Mouse (Mus musculus) forebrain, embryonic 11.5 days (tissue): ENCODE results near the gene Zbtb38. TPM values are rescaled to one million over a fixed set of nuclear protein-coding genes. Genes with fewer than 3 reads are reported as not detected.

Source experiments
- ATAC-seq: fragments of 200-750 bp; cut with Nextera tagmentation; replicated peaks from 2 replicates; pipeline ENCODE4 v1.8.0; 2017; ENCODE audit warnings: moderate TSS enrichment; ENCODE audit not compliant: low FRiP score
- DNase-seq: peaks from one replicate; pipeline ENCODE4 v3.0.0-alpha.2; 2017; ENCODE audit warnings: low spot score
- H3K27ac ChIP-seq: fragments of 300-500 bp; sonication (generic); 2 replicates; pipeline ENCODE4 v1.5.1; 2014; ENCODE audit warnings: low read depth, low read length
- H3K27me3 ChIP-seq: fragments of 300-500 bp; sonication (generic); 2 replicates; pipeline ENCODE4 v1.6.1; 2014; ENCODE audit warnings: mild to moderate bottlenecking, low read length, mixed read lengths; ENCODE audit not compliant: control insufficient read depth, insufficient read depth
- H3K36me3 ChIP-seq: fragments of 300-500 bp; sonication (generic); 2 replicates; pipeline ENCODE4 v1.6.1; 2014; ENCODE audit warnings: mild to moderate bottlenecking, low read length, moderate library complexity, mixed read lengths; ENCODE audit not compliant: control insufficient read depth, insufficient read depth
- H3K4me1 ChIP-seq: fragments of 300-500 bp; sonication (generic); replicated peaks from 2 replicates; pipeline ENCODE4 v1.6.1; 2014; ENCODE audit warnings: low read length, mixed read lengths; ENCODE audit not compliant: control insufficient read depth, insufficient read depth
- H3K4me2 ChIP-seq: fragments of 300-500 bp; sonication (generic); 2 replicates; pipeline ENCODE4 v1.6.1; 2014; ENCODE audit warnings: low read depth, mild to moderate bottlenecking, low read length, moderate library complexity, mixed read lengths; ENCODE audit not compliant: severe bottlenecking
- H3K4me3 ChIP-seq: fragments of 300-500 bp; sonication (generic); 2 replicates; pipeline ENCODE4 v1.5.1; 2014; ENCODE audit warnings: low read depth, low read length
- H3K9ac ChIP-seq: fragments of 300-500 bp; sonication (generic); 2 replicates; pipeline ENCODE4 v1.6.1; 2014; ENCODE audit warnings: low read length
- H3K9me3 ChIP-seq: fragments of 300-500 bp; sonication (generic); 2 replicates; pipeline ENCODE4 v1.6.1; 2016; ENCODE audit warnings: low read length, mixed read lengths; ENCODE audit not compliant: control insufficient read depth
- WGBS: fragments of 180-500 bp; shearing (Covaris S2); extraction: QIAGEN DNeasy Blood & Tissue Kit; methylation state at CpG from one replicate; pipeline ENCODE4 v1.1.7; 2014; 5-methylcytosine and 5-hydroxymethylcytosine counted together
- polyA plus RNA-seq: library from polyadenylated mRNA; unstranded; fragments of >200 nt; fragmentation: Nextera tagmentation; extraction: Ambion mirVana; gene quantifications from 2 replicates; pipeline ENCODE4 v1.2.1, GENCODE M21; 2014

Gene Zbtb38
- polyA plus RNA-seq, 1 experiment from 2014 or later: 10.5 TPM

- peak overlapping the region; percentile 51; the same call in 1 of the 2 replicates for H3K9ac ChIP-seq
- peak overlapping the region; percentile 9; the same call in 1 of the 2 replicates for H3K4me3 ChIP-seq
- no peaks in the 10 kb centered on the region for H3K9me3 ChIP-seq
- no peak for ATAC-seq
- no peak for DNase-seq
- H3K4me2 ChIP-seq: peak overlapping the region; percentile 42; the same call in 1 of the 2 replicates
- no peaks in the 10 kb centered on the region for H3K27me3 ChIP-seq
- H3K36me3 ChIP-seq: no peaks in the 10 kb centered on the region
- peaks cover 15% of the 10 kb centered on the region for H3K4me1 ChIP-seq
- peak overlapping the region; percentile 70; the same call in 1 of the 2 replicates for H3K27ac ChIP-seq
- 73% methylated on average over 19 of the region's 19 CpGs for WGBS
Measured at GRCm38 (mm10) chr9:96731039-96731895, 21.4 kb downstream of the Zbtb38 start.

GRCm38 (mm10) chr9:96730311-96730625 lies 22.4 kb downstream of the Zbtb38 start:
- H3K9me3 ChIP-seq: no peaks in the 10 kb centered on the region
- no peak overlapping the region for H3K4me3 ChIP-seq
- H3K27me3 ChIP-seq: no peaks in the 10 kb centered on the region
- no peak overlapping the region for H3K27ac ChIP-seq
- peaks cover 21% of the 10 kb centered on the region for H3K4me1 ChIP-seq
- H3K36me3 ChIP-seq: no peaks in the 10 kb centered on the region
- H3K4me2 ChIP-seq: no peak overlapping the region
- no peak overlapping the region for H3K9ac ChIP-seq
- ATAC-seq (no peak), DNase-seq (no peak)
- 89% methylated on average over 2 of the region's 2 CpGs for WGBS

- Histone ChIP-seq H3K27me3 (no peaks in the 10 kb centered on the region), H3K9me3 (no peaks in the 10 kb centered on the region), H3K4me1 (peaks cover 21% of the 10 kb centered on the region), H3K36me3 (no peaks in the 10 kb centered on the region), H3K4me2 (no peak overlapping the region), H3K27ac (no peak overlapping the region), H3K9ac (no peak overlapping the region), H3K4me3 (no peak overlapping the region)
- DNase-seq: no peak
- 75% methylated on average over 10 of the region's 10 CpGs for WGBS
- no peak for ATAC-seq
Measured at GRCm38 (mm10) chr9:96729537-96730310, 22.9 kb downstream of the Zbtb38 start.

GRCm38 (mm10) chr9:96728338-96729162 lies 24.1 kb downstream of the Zbtb38 start:
- no peaks in the 10 kb centered on the region for H3K36me3 ChIP-seq
- ATAC-seq: no peak
- no peaks in the 10 kb centered on the region for H3K9me3 ChIP-seq
- 74% methylated on average over 16 of the region's 16 CpGs for WGBS
- no peak overlapping the region for H3K4me3 ChIP-seq
- H3K27me3 ChIP-seq: no peaks in the 10 kb centered on the region
- peaks cover 21% of the 10 kb centered on the region for H3K4me1 ChIP-seq
- no peak for DNase-seq
- no peak overlapping the region for H3K4me2 ChIP-seq
- no peak overlapping the region for H3K9ac ChIP-seq
- no peak overlapping the region for H3K27ac ChIP-seq

- Histone ChIP-seq H3K4me2 (no peak overlapping the region), H3K27me3 (no peaks in the 10 kb centered on the region), H3K9ac (no peak overlapping the region), H3K27ac (no peak overlapping the region), H3K9me3 (no peaks in the 10 kb centered on the region), H3K4me1 (peaks cover 21% of the 10 kb centered on the region), H3K4me3 (no peak overlapping the region), H3K36me3 (no peaks in the 10 kb centered on the region)
- no peak for DNase-seq
- WGBS: 91% methylated on average over 6 of the region's 6 CpGs
- no peak for ATAC-seq
Measured at GRCm38 (mm10) chr9:96727688-96728087, 24.9 kb downstream of the Zbtb38 start.

GRCm38 (mm10) chr9:96726336-96727131 lies 26.1 kb downstream of the Zbtb38 start:
- Histone ChIP-seq H3K9me3 (no peaks in the 10 kb centered on the region), H3K27ac (peak overlapping the region; percentile 82), H3K4me3 (no peak overlapping the region), H3K4me1 (peaks cover 16% of the 10 kb centered on the region; the same call in 1 of the 2 replicates), H3K27me3 (no peaks in the 10 kb centered on the region), H3K36me3 (no peaks in the 10 kb centered on the region), H3K9ac (no peak overlapping the region; the same call in 1 of the 2 replicates), H3K4me2 (0 out of 2 replicates have a peak overlapping the region, but pooled peaks have one; percentile 9)
- 31% methylated on average over 14 of the region's 14 CpGs for WGBS
- ATAC-seq (no peak; the same call in 1 of the 2 replicates), DNase-seq (peak; percentile 56)

- peak overlapping the region; percentile 35 for H3K9ac ChIP-seq
- no peaks in the 10 kb centered on the region for H3K9me3 ChIP-seq
- H3K36me3 ChIP-seq: no peaks in the 10 kb centered on the region
- H3K4me1 ChIP-seq: peaks cover 16% of the 10 kb centered on the region; the same call in 1 of the 2 replicates
- ATAC-seq (peak; percentile 90), DNase-seq (peak; percentile 86)
- no peaks in the 10 kb centered on the region for H3K27me3 ChIP-seq
- 7% methylated on average over 9 of the region's 9 CpGs for WGBS
- H3K4me3 ChIP-seq: no peak overlapping the region
- peak overlapping the region; percentile 82 for H3K27ac ChIP-seq
- peak overlapping the region; percentile 9; the same call in 1 of the 2 replicates for H3K4me2 ChIP-seq
Measured at GRCm38 (mm10) chr9:96725582-96726320, 26.9 kb downstream of the Zbtb38 start.
